ENCODE assay signal across 11 mouse cellular contexts in genomic region chr1:194673229-194673628, GRCm38 (mm10).
"Had no signal": no experiment of that assay in that cellular context is flagged by ENCODE, and none has a peak within 500 bp of the region (broad histone marks: within the 10 kb centered on the region; RNA-seq: fewer than 3 reads in every experiment).

No protein-coding gene starts in this region.

- H3K9me3 ChIP-seq: limb, embryonic 13.5 days; megakaryocyte, embryonic 14.5 days; midbrain, embryonic 12.5 days had no signal

- H3K9ac ChIP-seq: limb, embryonic 13.5 days; midbrain, embryonic 12.5 days had no signal

- H3K4me2 ChIP-seq: limb, embryonic 13.5 days; midbrain, embryonic 12.5 days had no signal

- H3K4me3 ChIP-seq: limb, embryonic 13.5 days; megakaryocyte, embryonic 14.5 days; midbrain, embryonic 12.5 days had no signal

- DNase-seq: kidney, adult 2 months; kidney, postnatal 25 days; left cerebral cortex, postnatal 4 days; lung, adult 18-20 months; right cerebral cortex, postnatal 14 days; thymus, postnatal 4 days had no signal

- H3K36me3 ChIP-seq: limb, embryonic 13.5 days; midbrain, embryonic 12.5 days had no signal

- ATAC-seq: intestine, embryonic 16.5 days; midbrain, embryonic 16.5 days had no signal

- H3K27ac ChIP-seq: limb, embryonic 13.5 days; midbrain, embryonic 12.5 days had no signal

- H3K27me3 ChIP-seq: limb, embryonic 13.5 days; megakaryocyte, embryonic 14.5 days; midbrain, embryonic 12.5 days had no signal
